Mouse (Mus musculus): ENCODE data around the gene P3h3. TPM values are rescaled to one million over a fixed set of nuclear protein-coding genes. Genes with fewer than 3 reads are reported as not detected.
"Not testable (repeated sequence)": the region's sequence is repeated elsewhere in the genome, so short reads cannot be mapped to it uniquely, and the experiment has no call there.

P3h3 gene
- 16.4 and 19.1 TPM in 2 replicates for polyA plus RNA-seq (2015; fragmentation: Nextera tagmentation; extraction: Ambion mirVana)

GRCm38 (mm10) chr6:124856916-124857839 lies at the start of gene P3h3:
P3h3 (minus strand) TSS chr6:124857752.
- peaks cover 25% of the 10 kb centered on the region for H3K36me3 ChIP-seq
- peak within 1 kb of the TSS; percentile 67 for H3K4me3 ChIP-seq
- no peaks in the 10 kb centered on the region; the same call in 1 of the 2 replicates for H3K27me3 ChIP-seq
- peak; percentile 87 for ATAC-seq (ENCODE audit: low FRiP score)
- H3K4me2 ChIP-seq = peak within 1 kb of the TSS; percentile 77
- WGBS = under 1% methylated on average over 70 of the region's 86 CpGs
- H3K27ac ChIP-seq = peak within 1 kb of the TSS; percentile 99
- peaks cover 66% of the 10 kb centered on the region for H3K4me1 ChIP-seq (replicated peaks)
- peak within 1 kb of the TSS; percentile 95 for H3K9ac ChIP-seq
- no peaks in the 10 kb centered on the region for H3K9me3 ChIP-seq

GRCm38 (mm10) chr6:124904991-124905860 lies 47.7 kb upstream of the P3h3 start:
- WGBS = 31% methylated on average over 16 of the region's 16 CpGs
- Histone ChIP-seq H3K4me2 (peak overlapping the region; percentile 65), H3K4me1 (replicated peaks) (peaks cover 43% of the 10 kb centered on the region), H3K36me3 (peaks cover 5% of the 10 kb centered on the region; the same call in 1 of the 2 replicates), H3K4me3 (peak overlapping the region; percentile 39), H3K27me3 (peaks cover 11% of the 10 kb centered on the region; the same call in 1 of the 2 replicates), H3K9ac (peak overlapping the region; percentile 76), H3K27ac (peak overlapping the region; percentile 99), H3K9me3 (no peaks in the 10 kb centered on the region)
- no peak for ATAC-seq (ENCODE audit: low FRiP score)

GRCm38 (mm10) chr6:124904161-124904981 lies 46.8 kb upstream of the P3h3 start:
- Histone ChIP-seq H3K9ac (peak overlapping the region; percentile 76), H3K36me3 (peaks cover 5% of the 10 kb centered on the region; the same call in 1 of the 2 replicates), H3K27ac (peak overlapping the region; percentile 99), H3K27me3 (peaks cover 6% of the 10 kb centered on the region; the same call in 1 of the 2 replicates), H3K9me3 (no peaks in the 10 kb centered on the region), H3K4me2 (peak overlapping the region; percentile 65), H3K4me1 (replicated peaks) (peaks cover 37% of the 10 kb centered on the region), H3K4me3 (peak overlapping the region; percentile 39)
- peak; percentile 74 for ATAC-seq (ENCODE audit: low FRiP score)
- 7% methylated on average over 24 of the region's 24 CpGs for WGBS

- Histone ChIP-seq H3K4me2 (peak overlapping the region; percentile 65), H3K9ac (peak overlapping the region; percentile 76), H3K36me3 (peaks cover 5% of the 10 kb centered on the region; the same call in 1 of the 2 replicates), H3K4me1 (replicated peaks) (peaks cover 34% of the 10 kb centered on the region), H3K27me3 (peaks cover 1% of the 10 kb centered on the region; the same call in 1 of the 2 replicates), H3K9me3 (no peaks in the 10 kb centered on the region), H3K27ac (peak overlapping the region; percentile 99), H3K4me3 (peak overlapping the region; percentile 39)
- 0% methylated on average over 23 of the region's 23 CpGs for WGBS
- ATAC-seq (ENCODE audit: low FRiP score) = peak; percentile 90
These were observed 46.1 kb upstream of the P3h3 start for GRCm38 (mm10) chr6:124903580-124904151.

GRCm38 (mm10) chr6:124901851-124902250 lies 44.3 kb upstream of the P3h3 start:
- no peak overlapping the region for H3K27ac ChIP-seq
- no peaks in the 10 kb centered on the region for H3K9me3 ChIP-seq
- H3K4me3 ChIP-seq = no peak overlapping the region
- ATAC-seq (ENCODE audit: low FRiP score) = no peak
- no peaks in the 10 kb centered on the region for H3K27me3 ChIP-seq
- H3K36me3 ChIP-seq = no peaks in the 10 kb centered on the region
- no peak overlapping the region for H3K9ac ChIP-seq
- H3K4me2 ChIP-seq = no peak overlapping the region
- peaks cover 34% of the 10 kb centered on the region for H3K4me1 ChIP-seq (replicated peaks)

- Histone ChIP-seq H3K36me3 (no peaks in the 10 kb centered on the region), H3K4me1 (replicated peaks) (peaks cover 34% of the 10 kb centered on the region), H3K27ac (0 out of 2 replicates have a peak overlapping the region, but pooled peaks have one; percentile 35), H3K9me3 (no peaks in the 10 kb centered on the region), H3K4me2 (no peak overlapping the region), H3K27me3 (no peaks in the 10 kb centered on the region), H3K9ac (no peak overlapping the region), H3K4me3 (no peak overlapping the region)
- no peak for ATAC-seq (ENCODE audit: low FRiP score)
- 48% methylated on average over 10 of the region's 10 CpGs for WGBS
These were observed 43.4 kb upstream of the P3h3 start for GRCm38 (mm10) chr6:124900801-124901480.

- no peaks in the 10 kb centered on the region for H3K27me3 ChIP-seq
- peak overlapping the region; percentile 35; the same call in 1 of the 2 replicates for H3K27ac ChIP-seq
- H3K4me3 ChIP-seq = no peak overlapping the region
- H3K9me3 ChIP-seq = no peaks in the 10 kb centered on the region
- H3K36me3 ChIP-seq = no peaks in the 10 kb centered on the region
- WGBS = 53% methylated on average over 8 of the region's 8 CpGs
- H3K4me1 ChIP-seq (replicated peaks) = peaks cover 31% of the 10 kb centered on the region
- ATAC-seq (ENCODE audit: low FRiP score) = no peak
- no peak overlapping the region for H3K4me2 ChIP-seq
- H3K9ac ChIP-seq = no peak overlapping the region
These were observed 42.7 kb upstream of the P3h3 start for GRCm38 (mm10) chr6:124900056-124900800.

GRCm38 (mm10) chr6:124898359-124898758 lies 40.8 kb upstream of the P3h3 start:
- WGBS = 33% methylated on average over 3 of the region's 3 CpGs
- H3K4me3 ChIP-seq = no peak overlapping the region

GRCm38 (mm10) chr6:124894113-124894512 lies 36.6 kb upstream of the P3h3 start:
- not testable (repeated sequence) for ATAC-seq (ENCODE audit: low FRiP score); H3K4me3 ChIP-seq; H3K4me1 ChIP-seq (replicated peaks); H3K27ac ChIP-seq; H3K9me3 ChIP-seq; H3K9ac ChIP-seq; H3K4me2 ChIP-seq; H3K27me3 ChIP-seq; H3K36me3 ChIP-seq
- WGBS = 95% methylated on average over 2 of the region's 2 CpGs

More at GRCm38 (mm10) chr6:124898359-124898758, 40.8 kb upstream of the P3h3 start:
- Histone ChIP-seq H3K9me3 (no peaks in the 10 kb centered on the region), H3K4me1 (replicated peaks) (peaks cover 19% of the 10 kb centered on the region), H3K9ac (0 out of 2 replicates have a peak overlapping the region, but pooled peaks have one; percentile 26), H3K4me2 (no peak overlapping the region), H3K27ac (no peak overlapping the region), H3K36me3 (no peaks in the 10 kb centered on the region), H3K27me3 (no peaks in the 10 kb centered on the region)
- ATAC-seq (ENCODE audit: low FRiP score) = no peak

- no peaks in the 10 kb centered on the region for H3K27me3 ChIP-seq
- no peak for ATAC-seq (ENCODE audit: low FRiP score)
- no peaks in the 10 kb centered on the region for H3K4me1 ChIP-seq (replicated peaks)
- no peak overlapping the region for H3K27ac ChIP-seq
- H3K4me3 ChIP-seq = no peak overlapping the region
- no peak overlapping the region for H3K4me2 ChIP-seq
- WGBS = 61% methylated on average over 6 of the region's 6 CpGs
- H3K36me3 ChIP-seq = no peaks in the 10 kb centered on the region
- H3K9ac ChIP-seq = no peak overlapping the region
- no peaks in the 10 kb centered on the region for H3K9me3 ChIP-seq
These were observed 33.4 kb upstream of the P3h3 start for GRCm38 (mm10) chr6:124890997-124891396.
